Mouse (Mus musculus) liver, embryonic 14.5 days (tissue): Measurements from ENCODE around the gene Spata20.

Experiments
- CTCF ChIP-seq: IDR thresholded peaks from 2 replicates; pipeline ENCODE4 v1.5.1; 2016; ENCODE audit warnings: antibody characterized with exemption, low read depth, control low read depth
- EP300 ChIP-seq: IDR thresholded peaks from 2 replicates; pipeline ENCODE4 v1.6.1; 2016; ENCODE audit warnings: antibody characterized with exemption, low read depth

GRCm38 (mm10) chr11:94466333-94466855 lies 19.6 kb downstream of the Spata20 start:
- TF ChIP-seq EP300, result no peak
- TF ChIP-seq CTCF, result no peak
